Mouse (Mus musculus) megakaryocyte, embryonic 14.5 days (primary cell): ENCODE measurements at regions not wholly inside any gene's neighbourhood (a gene's known extent, or its start where the extent isn't known, plus 50 kb on each side); places are given as distances from the start of the nearest gene placed in this dataset.

Source experiments
- FLI1 ChIP-seq: IDR thresholded peaks from 2 replicates; pipeline ENCODE4 v1.6.1; 2012; ENCODE audit warnings: low read length, inconsistent platforms, mixed read lengths
- GATA1 ChIP-seq: IDR thresholded peaks from 3 replicates; pipeline ENCODE4 v1.6.1; 2012; ENCODE audit warnings: mixed read lengths, low read length, inconsistent platforms, borderline replicate concordance

DNA sequence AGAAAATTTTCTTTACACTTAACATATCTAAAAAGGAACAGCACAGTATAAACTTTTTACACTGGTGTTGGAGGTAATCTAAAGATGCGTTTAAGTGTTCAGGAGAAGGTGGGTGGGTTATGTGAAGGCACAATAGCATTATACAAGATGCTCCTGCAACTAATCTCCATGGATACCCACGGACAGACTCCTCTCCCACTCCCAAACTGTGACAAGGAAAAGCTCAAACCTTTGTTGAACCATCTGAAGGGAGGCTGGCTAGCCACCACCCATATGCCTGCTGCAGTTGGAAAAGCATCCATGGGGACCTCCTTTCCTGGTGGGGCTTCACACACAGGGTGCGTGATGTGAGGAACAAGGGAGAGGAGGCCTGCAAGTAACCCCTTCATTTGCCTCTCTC is 141.7 kb upstream of the 4933402D24Rik start:
- no peak for TF ChIP-seq GATA1
- no peak for TF ChIP-seq FLI1
